Mouse (Mus musculus) embryonic fibroblast, embryonic 13.5 days (primary cell): ENCODE results near the gene Galnt18.

Experiments
- CTCF ChIP-seq: IDR thresholded peaks from 2 replicates; pipeline ENCODE4 v1.5.1; 2011; ENCODE audit warnings: mild to moderate bottlenecking, control low read depth, low read length, moderate library complexity, borderline replicate concordance; ENCODE audit not compliant: insufficient read depth
- POLR2A ChIP-seq: IDR thresholded peaks from 2 replicates; pipeline ENCODE4 v1.6.1; 2011; ENCODE audit warnings: low read depth, mild to moderate bottlenecking, control low read depth, low read length, moderate library complexity

DNA sequence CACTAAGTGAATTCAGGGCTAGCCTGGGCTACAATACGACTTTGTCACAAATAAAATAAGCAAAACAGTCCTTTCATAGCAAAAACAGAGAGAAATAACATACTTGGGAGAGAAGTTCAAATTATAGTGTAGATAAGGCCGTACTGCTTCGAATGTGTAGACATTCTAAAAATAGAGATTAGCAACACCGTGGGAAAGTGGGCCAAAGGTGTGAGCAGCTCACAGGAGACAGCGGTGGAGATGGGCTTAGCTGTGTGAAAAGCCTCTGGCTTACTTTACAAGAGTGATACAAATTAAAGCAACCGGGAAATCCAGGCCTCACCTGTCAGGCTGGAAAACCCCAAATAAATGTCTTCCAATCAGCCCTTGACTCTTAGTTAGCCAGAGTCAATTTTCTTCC, 241.8 kb downstream of the Galnt18 start:
- TF ChIP-seq POLR2A: no peak
- TF ChIP-seq CTCF: no peak
